Mouse (Mus musculus) midbrain, postnatal 0 days (tissue): ENCODE results near the gene Slc29a1. TPM values are rescaled to one million over a fixed set of nuclear protein-coding genes. Genes with fewer than 3 reads are reported as not detected.

Experiments
- ATAC-seq: fragments of 200-750 bp; cut with Nextera tagmentation; 2 replicates; pipeline ENCODE4 v1.8.0; 2017; ENCODE audit warnings: moderate number of reproducible peaks, mild to moderate bottlenecking, moderate TSS enrichment, moderate library complexity; ENCODE audit not compliant: low FRiP score
- DNase-seq: peaks from one replicate; pipeline ENCODE4 v3.0.0-alpha.2; 2015; ENCODE audit warnings: low spot score
- H3K27ac ChIP-seq: fragments of 300-500 bp; sonication (generic); 2 replicates; pipeline ENCODE4 v1.5.1; 2014; ENCODE audit warnings: low read depth, mild to moderate bottlenecking, low read length, mixed read lengths
- H3K27me3 ChIP-seq: fragments of 300-500 bp; sonication (generic); 2 replicates; pipeline ENCODE4 v1.6.1; 2014; ENCODE audit warnings: low read length, control low read depth, mixed read lengths; ENCODE audit not compliant: insufficient read depth
- H3K36me3 ChIP-seq: fragments of 300-500 bp; sonication (generic); 2 replicates; pipeline ENCODE4 v1.6.1; 2014; ENCODE audit warnings: low read length, control low read depth, mixed read lengths; ENCODE audit not compliant: insufficient read depth
- H3K4me1 ChIP-seq: fragments of 300-500 bp; sonication (generic); 2 replicates; pipeline ENCODE4 v1.6.1; 2014; ENCODE audit warnings: mild to moderate bottlenecking, control low read depth, antibody characterized with exemption, low read length, mixed read lengths; ENCODE audit not compliant: insufficient read depth
- H3K4me2 ChIP-seq: fragments of 300-500 bp; sonication (generic); 2 replicates; pipeline ENCODE4 v1.6.1; 2014; ENCODE audit warnings: low read depth, mild to moderate bottlenecking, low read length, mixed read lengths; ENCODE audit not compliant: poor library complexity, severe bottlenecking
- H3K4me3 ChIP-seq: fragments of 300-500 bp; sonication (generic); 2 replicates; pipeline ENCODE4 v1.5.1; 2014; ENCODE audit warnings: low read depth, mild to moderate bottlenecking, low read length, moderate library complexity
- H3K9ac ChIP-seq: fragments of 300-500 bp; sonication (generic); replicated peaks from 2 replicates; pipeline ENCODE4 v1.6.1; 2014; ENCODE audit warnings: mild to moderate bottlenecking, low read length, moderate library complexity, mixed read lengths; ENCODE audit not compliant: poor library complexity, severe bottlenecking
- H3K9me3 ChIP-seq: fragments of 300-500 bp; sonication (generic); 2 replicates; pipeline ENCODE4 v1.6.1; 2016; ENCODE audit warnings: low read length, control low read depth
- CTCF ChIP-seq: IDR thresholded peaks from 2 replicates; pipeline ENCODE4 v1.5.1; 2016; ENCODE audit warnings: antibody characterized with exemption, mild to moderate bottlenecking
- WGBS: fragments of 180-500 bp; shearing (Covaris S2); extraction: QIAGEN DNeasy Blood & Tissue Kit; methylation state at CpG from one replicate; pipeline ENCODE4 v1.1.7; 2014; 5-methylcytosine and 5-hydroxymethylcytosine counted together
- polyA plus RNA-seq: library from polyadenylated mRNA; unstranded; fragments of >200 nt; fragmentation: Nextera tagmentation; extraction: Ambion mirVana; gene quantifications from 2 replicates; pipeline ENCODE4 v1.2.1, GENCODE M21; 2015
- total RNA-seq: library from RNA; depleted of rRNA; stranded (reverse); fragments of >200 nt; gene quantifications from 2 replicates; pipeline ENCODE4 v1.2.3, GENCODE M21; 2014

The Slc29a1 gene
- total and polyA plus RNA-seq, 2 experiments from 2014 or later: 38.4 to 82.1 TPM

DNA sequence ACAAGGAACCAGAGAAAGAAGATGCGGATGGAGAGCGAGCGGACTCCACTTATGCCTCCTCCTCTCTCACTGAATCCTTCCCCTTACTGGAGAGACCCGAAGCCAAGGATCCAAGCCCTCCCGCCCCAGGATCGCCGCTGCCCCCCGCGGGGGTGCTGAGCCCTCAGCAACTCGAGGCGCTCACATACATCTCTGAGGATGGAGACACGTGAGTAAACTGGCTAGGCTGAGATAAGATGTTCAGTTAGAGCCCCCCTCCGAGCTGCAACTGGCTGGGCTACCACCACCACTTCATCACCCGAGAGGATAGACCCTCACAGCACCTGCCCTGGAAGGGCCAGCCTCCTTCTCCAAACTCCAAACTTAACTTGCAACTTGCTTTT lies 43.3 kb downstream of the Slc29a1 start:
- Histone ChIP-seq H3K4me1 (peaks cover 6% of the 10 kb centered on the region; the same call in 1 of the 2 replicates), H3K36me3 (no peaks in the 10 kb centered on the region), H3K4me3 (peak overlapping the region; percentile 59), H3K27ac (no peak overlapping the region), H3K9me3 (no peaks in the 10 kb centered on the region), H3K9ac (peak overlapping the region; percentile 70), H3K4me2 (peak overlapping the region; percentile 98), H3K27me3 (0 out of 2 replicates have a peak, but pooled peaks cover 6% of the 10 kb centered on the region)
- TF ChIP-seq CTCF: no peak
- WGBS: 2% methylated on average over 14 of the region's 14 CpGs
- DNase-seq (no peak), ATAC-seq (no peak)

- Histone ChIP-seq H3K9ac (peak within 1 kb of the TSS; percentile 70), H3K4me3 (peak within 1 kb of the TSS; percentile 59), H3K27ac (no peak within 1 kb of the TSS), H3K27me3 (0 out of 2 replicates have a peak, but pooled peaks cover 6% of the 10 kb centered on the region), H3K9me3 (no peaks in the 10 kb centered on the region), H3K36me3 (no peaks in the 10 kb centered on the region), H3K4me2 (peak within 1 kb of the TSS; percentile 98), H3K4me1 (peaks cover 6% of the 10 kb centered on the region; the same call in 1 of the 2 replicates)
- TF ChIP-seq CTCF: no peak
- under 1% methylated on average over 45 of the region's 45 CpGs for WGBS
- DNase-seq: peak; percentile 90
- peak; percentile 59 for ATAC-seq
Observed at GRCm38 (mm10) chr17:45555452-45556106, 43.8 kb downstream of the Slc29a1 start, which contains the start of gene Nfkbie. TSS of gene Nfkbie (plus strand) at chr17:45555703.

DNA sequence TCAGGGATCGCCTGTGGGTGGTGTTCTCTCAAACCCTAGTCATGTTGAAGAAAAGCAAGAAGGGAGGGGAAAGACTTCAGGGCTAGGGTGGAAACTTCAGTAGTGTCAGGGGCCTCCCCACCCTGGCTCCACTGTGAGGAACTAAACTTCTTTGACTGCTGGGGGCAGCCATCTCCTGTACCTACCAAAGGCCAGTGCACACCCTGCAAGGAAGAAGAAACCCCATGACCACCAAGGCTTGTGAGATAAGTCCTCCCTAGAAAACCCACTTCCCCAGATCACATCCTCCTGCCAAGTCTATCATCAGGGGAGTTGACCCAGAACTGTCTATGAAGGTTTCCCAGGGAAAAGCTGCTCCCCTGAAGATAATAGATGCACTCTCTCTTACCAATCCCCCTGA lies 45.0 kb downstream of the Slc29a1 start:
- WGBS: 47% methylated on average over 1 of the region's 1 CpGs
- no peak overlapping the region for H3K27ac ChIP-seq
- H3K9me3 ChIP-seq: no peaks in the 10 kb centered on the region
- H3K27me3 ChIP-seq: 0 out of 2 replicates have a peak, but pooled peaks cover 6% of the 10 kb centered on the region
- no peak overlapping the region for H3K9ac ChIP-seq
- H3K4me2 ChIP-seq: no peak overlapping the region
- H3K4me3 ChIP-seq: no peak overlapping the region
- no peak for TF ChIP-seq CTCF
- no peak for DNase-seq
- no peaks in the 10 kb centered on the region for H3K36me3 ChIP-seq
- ATAC-seq: no peak
- H3K4me1 ChIP-seq: peaks cover 6% of the 10 kb centered on the region; the same call in 1 of the 2 replicates

GRCm38 (mm10) chr17:45553065-45553464 lies 46.3 kb downstream of the Slc29a1 start:
- H3K4me3 ChIP-seq: no peak overlapping the region
- H3K27ac ChIP-seq: no peak overlapping the region
- H3K9ac ChIP-seq: no peak overlapping the region
- H3K36me3 ChIP-seq: no peaks in the 10 kb centered on the region
- no peak for TF ChIP-seq CTCF
- no peaks in the 10 kb centered on the region for H3K9me3 ChIP-seq
- ATAC-seq (no peak), DNase-seq (no peak)
- H3K4me1 ChIP-seq: peaks cover 9% of the 10 kb centered on the region; the same call in 1 of the 2 replicates
- H3K27me3 ChIP-seq: 0 out of 2 replicates have a peak, but pooled peaks cover 6% of the 10 kb centered on the region
- no peak overlapping the region for H3K4me2 ChIP-seq
- 80% methylated on average over 3 of the region's 3 CpGs for WGBS

DNA sequence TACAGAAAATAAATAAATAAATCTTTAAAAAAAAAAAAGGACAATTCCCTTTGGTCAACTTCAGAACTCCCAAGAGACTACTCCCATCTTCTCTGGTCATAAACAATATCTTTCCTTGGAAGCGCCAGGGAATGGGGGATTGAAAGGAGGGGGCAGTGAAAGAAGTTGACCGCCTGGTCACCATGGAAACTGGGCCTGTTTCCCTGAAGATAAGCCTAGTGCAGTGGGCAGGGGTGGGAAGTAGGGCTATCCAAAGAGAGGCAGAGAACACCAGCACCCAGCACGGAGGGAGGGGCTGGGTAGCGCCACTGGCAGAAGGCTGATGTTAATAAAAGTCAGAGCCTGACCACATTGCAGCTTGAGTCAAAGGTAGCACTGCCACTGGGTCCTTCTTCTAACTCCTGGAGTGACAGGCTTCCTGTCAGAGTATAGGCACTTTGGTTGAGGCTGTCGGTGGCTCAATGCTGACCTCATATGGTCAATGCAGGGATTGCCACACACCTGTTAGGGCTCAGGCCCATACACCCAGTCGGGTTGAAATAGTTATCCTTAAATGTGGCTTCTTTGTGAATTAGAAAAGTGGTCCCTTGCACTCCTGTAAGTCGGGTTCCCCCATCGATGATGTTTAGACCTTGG lies 47.5 kb downstream of the Slc29a1 start:
- no peak overlapping the region for H3K4me3 ChIP-seq
- peaks cover 11% of the 10 kb centered on the region for H3K27me3 ChIP-seq
- no peak overlapping the region for H3K9ac ChIP-seq
- peak; percentile 81 for DNase-seq
- no peak overlapping the region for H3K27ac ChIP-seq
- peak; percentile 92 for TF ChIP-seq CTCF
- ATAC-seq: 0 out of 2 replicates have a peak, but pooled peaks have one; percentile 15
- no peak overlapping the region for H3K4me2 ChIP-seq
- H3K4me1 ChIP-seq: peaks cover 12% of the 10 kb centered on the region; the same call in 1 of the 2 replicates
- H3K36me3 ChIP-seq: peaks cover under 1% of the 10 kb centered on the region
- H3K9me3 ChIP-seq: no peaks in the 10 kb centered on the region
- WGBS: 5% methylated on average over 8 of the region's 8 CpGs
